Mouse (Mus musculus) embryonic facial prominence, embryonic 15.5 days (tissue): ENCODE results near the gene Casc3. TPM values are rescaled to one million over a fixed set of nuclear protein-coding genes. Genes with fewer than 3 reads are reported as not detected.

Experiments used
- ATAC-seq: fragments of 200-750 bp; cut with Nextera tagmentation; 2 replicates; pipeline ENCODE4 v1.8.0; 2017; ENCODE audit warnings: low read depth, moderate TSS enrichment; ENCODE audit not compliant: insufficient number of reproducible peaks, low FRiP score, low TSS enrichment
- H3K27ac ChIP-seq: fragments of 300-500 bp; sonication (generic); replicated peaks from 2 replicates; pipeline ENCODE4 v1.5.1; 2015; ENCODE audit warnings: mild to moderate bottlenecking, inconsistent platforms
- H3K27me3 ChIP-seq: fragments of 300-500 bp; sonication (generic); 2 replicates; pipeline ENCODE4 v1.6.1; 2015; ENCODE audit warnings: inconsistent platforms
- H3K36me3 ChIP-seq: fragments of 300-500 bp; sonication (generic); 2 replicates; pipeline ENCODE4 v1.6.1; 2015; ENCODE audit warnings: mild to moderate bottlenecking, inconsistent platforms
- H3K4me1 ChIP-seq: fragments of 300-500 bp; sonication (generic); 2 replicates; pipeline ENCODE4 v1.6.1; 2015; ENCODE audit warnings: inconsistent platforms
- H3K4me2 ChIP-seq: fragments of 300-500 bp; sonication (generic); replicated peaks from 2 replicates; pipeline ENCODE4 v1.6.1; 2015; ENCODE audit warnings: mild to moderate bottlenecking, inconsistent platforms
- H3K4me3 ChIP-seq: fragments of 300-500 bp; sonication (generic); replicated peaks from 2 replicates; pipeline ENCODE4 v1.5.1; 2015; ENCODE audit warnings: mild to moderate bottlenecking, inconsistent platforms
- H3K9ac ChIP-seq: fragments of 300-500 bp; sonication (generic); 2 replicates; pipeline ENCODE4 v1.6.1; 2015; ENCODE audit warnings: inconsistent platforms
- H3K9me3 ChIP-seq: fragments of 300-500 bp; sonication (generic); replicated peaks from 2 replicates; pipeline ENCODE4 v1.6.1; 2016; ENCODE audit warnings: inconsistent platforms
- WGBS: fragments of 180-500 bp; shearing (Covaris S2); methylation state at CpG from one replicate; pipeline ENCODE4 v1.1.7; 2015; 5-methylcytosine and 5-hydroxymethylcytosine counted together
- polyA plus RNA-seq: library from polyadenylated mRNA; unstranded; fragments of >200 nt; fragmentation: Nextera tagmentation; extraction: Ambion mirVana; gene quantifications from 2 replicates; pipeline ENCODE4 v1.2.1, GENCODE M21; 2015

The Casc3 gene
- polyA plus RNA-seq, 1 experiment from 2014 or later = 42.2 TPM

DNA sequence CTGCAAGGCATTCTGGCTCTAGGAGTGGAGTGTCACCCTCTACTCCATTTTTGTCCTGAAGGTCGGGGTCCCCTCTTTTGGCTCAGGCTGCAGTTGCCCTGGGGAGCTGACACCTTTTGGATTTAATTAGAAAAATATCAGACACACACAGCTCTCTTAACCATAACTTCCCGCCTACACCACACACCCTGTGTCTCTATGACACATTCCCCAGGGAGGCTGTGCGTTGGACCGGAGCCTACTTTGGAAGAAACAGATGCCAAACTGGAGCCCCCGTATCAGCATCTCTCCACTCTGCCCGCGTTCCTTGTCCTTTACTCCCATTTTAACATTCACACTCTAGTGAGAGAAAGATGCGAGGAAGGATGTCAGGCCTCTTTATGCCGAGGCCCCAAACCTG is 33.8 kb downstream of the Casc3 start:
- Histone ChIP-seq H3K4me3 (peak overlapping the region; percentile 75), H3K36me3 (peaks cover 14% of the 10 kb centered on the region), H3K4me1 (peaks cover 43% of the 10 kb centered on the region), H3K27ac (0 out of 2 replicates have a peak overlapping the region, but pooled peaks have one; percentile 81), H3K4me2 (peak overlapping the region; percentile 97), H3K9ac (no peak overlapping the region), H3K9me3 (no peaks in the 10 kb centered on the region), H3K27me3 (peaks cover 9% of the 10 kb centered on the region; the same call in 1 of the 2 replicates)
- WGBS = 54% methylated on average over 9 of the region's 9 CpGs
- no peak for ATAC-seq

- no peak overlapping the region; the same call in 1 of the 2 replicates for H3K27ac ChIP-seq
- H3K4me1 ChIP-seq = peaks cover 43% of the 10 kb centered on the region
- no peaks in the 10 kb centered on the region for H3K9me3 ChIP-seq
- peaks cover 5% of the 10 kb centered on the region; the same call in 1 of the 2 replicates for H3K36me3 ChIP-seq
- WGBS = 29% methylated on average over 6 of the region's 6 CpGs
- peaks cover 9% of the 10 kb centered on the region; the same call in 1 of the 2 replicates for H3K27me3 ChIP-seq
- H3K9ac ChIP-seq = no peak overlapping the region
- no peak overlapping the region for H3K4me3 ChIP-seq
- no peak for ATAC-seq
- H3K4me2 ChIP-seq = peak overlapping the region; percentile 97
These were observed 34.7 kb downstream of the Casc3 start for GRCm38 (mm10) chr11:98839402-98839801.

DNA sequence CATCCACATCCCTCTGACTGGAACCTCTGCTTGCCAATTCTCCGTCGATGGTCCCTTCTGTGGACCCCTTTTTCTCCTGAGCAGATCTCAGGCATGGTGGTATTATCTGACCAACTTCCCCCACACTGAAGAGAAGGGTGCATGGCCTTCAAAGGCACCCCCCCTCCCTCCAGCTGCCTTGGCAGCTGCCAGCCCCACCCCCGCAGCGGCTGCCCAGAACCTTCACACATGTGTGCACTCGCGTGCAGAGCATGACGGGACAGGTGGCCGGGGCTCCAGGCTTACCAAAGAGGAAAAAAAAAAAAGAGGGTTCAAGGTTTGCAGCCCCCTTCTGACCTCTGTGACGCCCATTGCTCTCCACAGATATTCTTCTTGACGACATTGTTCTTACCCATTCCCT is 35.2 kb downstream of the Casc3 start:
- Histone ChIP-seq H3K4me3 (no peak overlapping the region), H3K9ac (no peak overlapping the region), H3K27me3 (peaks cover 9% of the 10 kb centered on the region; the same call in 1 of the 2 replicates), H3K4me1 (peaks cover 43% of the 10 kb centered on the region), H3K36me3 (0 out of 2 replicates have a peak, but pooled peaks cover 4% of the 10 kb centered on the region), H3K27ac (no peak overlapping the region; the same call in 1 of the 2 replicates), H3K9me3 (no peaks in the 10 kb centered on the region), H3K4me2 (peak overlapping the region; percentile 97)
- no peak for ATAC-seq
- WGBS = 35% methylated on average over 10 of the region's 10 CpGs

DNA sequence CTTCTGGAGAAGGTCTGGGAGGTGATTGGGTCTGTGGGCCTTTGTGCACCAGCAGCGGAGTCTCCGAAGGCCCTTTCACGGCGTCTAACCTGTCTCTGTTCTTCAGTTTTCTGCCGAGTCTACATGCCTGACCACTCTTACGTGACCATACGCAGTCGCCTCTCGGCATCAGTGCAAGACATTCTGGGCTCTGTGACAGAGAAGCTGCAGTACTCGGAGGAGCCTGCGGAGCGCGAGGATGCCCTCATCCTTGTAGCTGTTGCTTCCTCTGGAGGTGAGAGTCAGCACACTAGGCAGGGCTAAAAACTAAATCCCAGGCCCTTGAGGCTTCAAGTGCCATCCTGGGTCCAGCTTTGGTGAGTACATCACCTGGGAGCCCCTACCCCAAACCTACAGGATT is 41.3 kb downstream of the Casc3 start:
- Histone ChIP-seq H3K36me3 (peaks cover 7% of the 10 kb centered on the region; the same call in 1 of the 2 replicates), H3K4me3 (no peak overlapping the region), H3K4me1 (peaks cover 18% of the 10 kb centered on the region), H3K9me3 (no peaks in the 10 kb centered on the region), H3K4me2 (no peak overlapping the region), H3K9ac (no peak overlapping the region), H3K27ac (no peak overlapping the region), H3K27me3 (no peaks in the 10 kb centered on the region)
- WGBS = 58% methylated on average over 13 of the region's 13 CpGs
- ATAC-seq = no peak

DNA sequence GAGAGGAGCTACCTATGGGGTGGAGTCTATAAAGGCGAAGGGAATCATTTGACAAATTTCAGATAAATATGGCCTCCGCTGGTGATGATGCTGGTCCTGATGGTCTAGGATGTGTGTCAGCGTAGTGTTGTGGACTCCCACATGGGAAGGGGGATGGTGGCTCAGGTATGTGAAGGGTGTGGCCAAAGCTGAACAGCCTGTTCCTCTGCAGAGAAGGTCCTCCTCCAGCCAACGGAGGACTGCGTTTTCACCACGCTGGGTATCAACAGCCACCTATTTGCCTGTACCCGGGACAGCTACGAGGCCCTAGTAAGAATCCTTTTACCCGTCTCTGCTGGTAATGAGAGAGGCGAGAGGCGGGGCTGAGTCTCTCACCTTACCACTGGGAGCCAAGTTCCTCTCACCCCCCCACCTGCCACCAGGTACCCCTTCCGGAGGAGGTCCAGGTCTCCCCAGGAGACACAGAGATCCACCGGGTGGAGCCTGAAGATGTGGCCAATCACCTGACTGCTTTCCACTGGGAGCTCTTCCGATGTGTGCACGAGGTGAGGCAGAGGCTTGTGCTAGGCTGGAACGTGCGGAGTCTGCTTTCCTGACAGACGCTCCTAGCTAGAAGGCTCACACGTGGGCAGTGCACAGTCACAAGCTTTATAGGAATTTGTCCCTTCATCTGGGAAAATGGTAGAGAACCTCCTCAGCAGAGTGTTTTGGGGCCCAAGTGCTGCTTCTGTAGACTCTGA is 42.3 kb downstream of the Casc3 start:
- H3K36me3 ChIP-seq = peaks cover 11% of the 10 kb centered on the region; the same call in 1 of the 2 replicates
- no peak overlapping the region for H3K27ac ChIP-seq
- no peak overlapping the region for H3K4me2 ChIP-seq
- H3K4me3 ChIP-seq = no peak overlapping the region
- no peaks in the 10 kb centered on the region for H3K27me3 ChIP-seq
- no peak for ATAC-seq
- H3K9me3 ChIP-seq = no peaks in the 10 kb centered on the region
- 63% methylated on average over 19 of the region's 19 CpGs for WGBS
- peaks cover 18% of the 10 kb centered on the region for H3K4me1 ChIP-seq
- H3K9ac ChIP-seq = no peak overlapping the region

- Histone ChIP-seq H3K4me2 (no peak overlapping the region), H3K4me3 (no peak overlapping the region), H3K4me1 (peaks cover 24% of the 10 kb centered on the region), H3K36me3 (peaks cover 11% of the 10 kb centered on the region; the same call in 1 of the 2 replicates), H3K27ac (no peak overlapping the region), H3K27me3 (no peaks in the 10 kb centered on the region), H3K9ac (no peak overlapping the region), H3K9me3 (no peaks in the 10 kb centered on the region)
- 15% methylated on average over 19 of the region's 19 CpGs for WGBS
- no peak for ATAC-seq
These were observed 44.6 kb downstream of the Casc3 start for GRCm38 (mm10) chr11:98849196-98849894.

GRCm38 (mm10) chr11:98850100-98851093 is 45.7 kb downstream of the Casc3 start:
- Histone ChIP-seq H3K36me3 (peaks cover 11% of the 10 kb centered on the region; the same call in 1 of the 2 replicates), H3K9ac (no peak overlapping the region), H3K4me1 (peaks cover 26% of the 10 kb centered on the region), H3K27ac (no peak overlapping the region), H3K4me3 (no peak overlapping the region), H3K4me2 (no peak overlapping the region), H3K9me3 (no peaks in the 10 kb centered on the region), H3K27me3 (no peaks in the 10 kb centered on the region)
- no peak for ATAC-seq
- WGBS = 69% methylated on average over 26 of the region's 26 CpGs

GRCm38 (mm10) chr11:98854116-98854515 is 49.4 kb downstream of the Casc3 start:
- H3K4me3 ChIP-seq = no peak overlapping the region
- peaks cover 24% of the 10 kb centered on the region for H3K4me1 ChIP-seq
- H3K36me3 ChIP-seq = peaks cover 4% of the 10 kb centered on the region; the same call in 1 of the 2 replicates
- 0 out of 2 replicates have a peak overlapping the region, but pooled peaks have one; percentile 11 for H3K27ac ChIP-seq
- H3K27me3 ChIP-seq = no peaks in the 10 kb centered on the region
- no peak overlapping the region for H3K4me2 ChIP-seq
- H3K9me3 ChIP-seq = no peaks in the 10 kb centered on the region
- no peak overlapping the region for H3K9ac ChIP-seq
- ATAC-seq = no peak
- WGBS = 68% methylated on average over 8 of the region's 8 CpGs

DNA sequence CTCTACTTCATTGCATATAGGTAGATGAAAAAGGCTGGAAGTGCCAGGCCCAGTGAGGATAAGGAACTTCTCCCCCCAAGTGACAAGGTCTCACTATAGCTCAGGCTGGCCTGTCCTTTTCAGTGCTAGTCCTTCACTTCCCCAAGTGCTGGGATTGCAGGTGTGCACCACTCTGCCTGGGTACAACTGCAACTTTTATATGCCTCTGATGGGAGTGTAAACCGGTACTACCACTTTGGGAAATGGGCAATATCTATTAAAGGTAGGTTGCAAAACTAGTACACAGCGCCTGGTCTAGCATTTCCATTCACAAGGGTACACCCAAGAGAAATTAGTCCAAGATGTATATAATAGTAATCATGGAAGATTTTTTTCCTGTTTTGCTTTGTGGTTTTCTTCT is 50.0 kb downstream of the Casc3 start:
- Histone ChIP-seq H3K4me1 (peaks cover 18% of the 10 kb centered on the region), H3K36me3 (peaks cover 4% of the 10 kb centered on the region; the same call in 1 of the 2 replicates), H3K27ac (0 out of 2 replicates have a peak overlapping the region, but pooled peaks have one; percentile 11), H3K4me2 (no peak overlapping the region), H3K27me3 (no peaks in the 10 kb centered on the region), H3K9me3 (no peaks in the 10 kb centered on the region), H3K9ac (no peak overlapping the region), H3K4me3 (no peak overlapping the region)
- no peak for ATAC-seq
- 79% methylated on average over 2 of the region's 2 CpGs for WGBS

GRCm38 (mm10) chr11:98858759-98859731 is 54.3 kb downstream of the Casc3 start:
- Histone ChIP-seq H3K4me2 (no peak overlapping the region), H3K4me3 (no peak overlapping the region), H3K4me1 (peaks cover 12% of the 10 kb centered on the region), H3K9ac (no peak overlapping the region), H3K27me3 (no peaks in the 10 kb centered on the region), H3K36me3 (no peaks in the 10 kb centered on the region), H3K27ac (no peak overlapping the region), H3K9me3 (no peaks in the 10 kb centered on the region)
- 34% methylated on average over 14 of the region's 14 CpGs for WGBS
- no peak for ATAC-seq
